Mouse (Mus musculus) midbrain, embryonic 11.5 days (tissue): Measurements from ENCODE around the gene Tom1l1. TPM values are rescaled to one million over a fixed set of nuclear protein-coding genes. Genes with fewer than 3 reads are reported as not detected.
A peak's percentile ranks its signal among the peaks of the same experiment; 100 is the strongest.

Experiments
- ATAC-seq: fragments of 200-750 bp; cut with Nextera tagmentation; 2 replicates; pipeline ENCODE4 v1.8.0; 2017; ENCODE audit warnings: moderate TSS enrichment, moderate library complexity; ENCODE audit not compliant: low FRiP score
- DNase-seq: peaks from one replicate; pipeline ENCODE4 v3.0.0; 2015; ENCODE audit warnings: low spot score; ENCODE audit errors: missing footprints
- H3K27ac ChIP-seq: fragments of 300-500 bp; sonication (generic); 2 replicates; pipeline ENCODE4 v1.5.1; 2014; ENCODE audit warnings: low read depth, low read length
- H3K27me3 ChIP-seq: fragments of 300-500 bp; sonication (generic); 2 replicates; pipeline ENCODE4 v1.6.1; 2014; ENCODE audit warnings: mild to moderate bottlenecking, low read length, moderate library complexity, mixed read lengths; ENCODE audit not compliant: control insufficient read depth, insufficient read depth
- H3K36me3 ChIP-seq: fragments of 300-500 bp; sonication (generic); 2 replicates; pipeline ENCODE4 v1.6.1; 2014; ENCODE audit warnings: mild to moderate bottlenecking, low read length, moderate library complexity, mixed read lengths; ENCODE audit not compliant: control insufficient read depth, insufficient read depth
- H3K4me1 ChIP-seq: fragments of 300-500 bp; sonication (generic); 2 replicates; pipeline ENCODE4 v1.6.1; 2014; ENCODE audit warnings: low read length; ENCODE audit not compliant: control insufficient read depth, insufficient read depth
- H3K4me2 ChIP-seq: fragments of 300-500 bp; sonication (generic); 2 replicates; pipeline ENCODE4 v1.6.1; 2014; ENCODE audit warnings: mild to moderate bottlenecking, moderate library complexity
- H3K4me3 ChIP-seq: fragments of 300-500 bp; sonication (generic); 2 replicates; pipeline ENCODE4 v1.5.1; 2014; ENCODE audit warnings: low read depth, low read length
- H3K9ac ChIP-seq: fragments of 300-500 bp; sonication (generic); 2 replicates; pipeline ENCODE4 v1.6.1; 2014; ENCODE audit warnings: low read length
- H3K9me3 ChIP-seq: fragments of 300-500 bp; sonication (generic); 2 replicates; pipeline ENCODE4 v1.6.1; 2016; ENCODE audit warnings: low read length; ENCODE audit not compliant: control insufficient read depth
- WGBS: fragments of 180-500 bp; shearing (Covaris S2); extraction: QIAGEN DNeasy Blood & Tissue Kit; methylation state at CpG from one replicate; pipeline ENCODE4 v1.1.7; 2014; 5-methylcytosine and 5-hydroxymethylcytosine counted together
- polyA plus RNA-seq: library from polyadenylated mRNA; unstranded; fragments of >200 nt; fragmentation: Nextera tagmentation; extraction: Ambion mirVana; gene quantifications from 2 replicates; pipeline ENCODE4 v1.2.1, GENCODE M21; 2014

The Tom1l1 gene
- polyA plus RNA-seq, 1 experiment from 2014 or later, result 18.7 TPM

- DNase-seq (peak; percentile 99), ATAC-seq (peak; percentile 96)
- Histone ChIP-seq H3K4me3 (peak within 1 kb of the TSS; percentile 92), H3K9me3 (no peaks in the 10 kb centered on the region), H3K27me3 (no peaks in the 10 kb centered on the region), H3K4me2 (peak within 1 kb of the TSS; percentile 64), H3K27ac (peak within 1 kb of the TSS; percentile 89), H3K4me1 (peaks cover 8% of the 10 kb centered on the region), H3K36me3 (no peaks in the 10 kb centered on the region; the same call in 1 of the 2 replicates), H3K9ac (peak within 1 kb of the TSS; percentile 98)
- WGBS, result under 1% methylated on average over 48 of the region's 48 CpGs
Measured at GRCm38 (mm10) chr11:90637440-90638311, 50.5 kb downstream of the Tom1l1 start, which contains the start of the genes Stxbp4 and Cox11. TSS of gene Stxbp4 (minus strand) at chr11:90638084. TSS of gene Cox11 (plus strand) at chr11:90638173.

DNA sequence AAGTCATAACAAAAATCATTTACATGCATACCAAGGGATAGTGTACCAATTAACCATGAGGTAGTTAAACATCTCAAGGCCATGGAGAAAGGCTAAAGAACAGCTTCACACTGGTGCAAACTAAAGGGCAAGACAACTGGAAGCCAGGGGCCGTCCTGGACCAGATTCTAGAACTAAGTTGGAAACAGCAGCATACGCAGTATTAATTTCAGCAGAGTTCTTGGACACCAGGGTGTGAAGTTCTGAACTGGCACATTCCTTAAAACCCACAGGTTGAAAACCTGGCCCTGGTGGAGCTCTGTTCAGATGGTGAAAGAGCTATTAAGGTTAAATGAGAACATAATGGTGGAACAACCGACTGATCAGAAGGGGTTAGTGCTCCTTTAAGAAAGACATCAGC, 53.5 kb downstream of the Tom1l1 start:
- ATAC-seq (no peak), DNase-seq (no peak)
- Histone ChIP-seq H3K9me3 (no peaks in the 10 kb centered on the region), H3K27ac (no peak overlapping the region), H3K27me3 (no peaks in the 10 kb centered on the region), H3K9ac (no peak overlapping the region), H3K4me2 (no peak overlapping the region), H3K4me1 (peaks cover 7% of the 10 kb centered on the region), H3K4me3 (no peak overlapping the region), H3K36me3 (no peaks in the 10 kb centered on the region)
- 88% methylated on average over 3 of the region's 3 CpGs for WGBS

DNA sequence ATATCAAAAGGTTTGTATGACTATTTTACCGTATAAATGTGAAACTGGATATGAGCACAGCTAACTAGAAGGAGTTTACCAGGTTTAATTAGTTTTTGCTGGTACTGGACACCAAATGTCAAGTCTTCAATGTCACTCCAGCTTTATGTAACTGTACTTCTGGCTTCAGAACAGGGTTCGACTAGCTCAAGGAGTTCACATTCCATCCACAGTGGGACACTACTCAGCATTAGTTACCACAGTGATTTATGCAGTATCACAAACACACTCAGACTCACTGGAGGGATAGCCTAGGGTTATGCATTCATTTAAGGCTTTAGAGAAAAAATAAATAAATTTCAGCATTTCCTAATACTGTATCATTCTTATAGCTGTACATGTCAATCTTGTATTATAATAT, 55.7 kb downstream of the Tom1l1 start:
- ATAC-seq, result no peak
- no peak for DNase-seq

GRCm38 (mm10) chr11:90627751-90628150, 60.4 kb downstream of the Tom1l1 start:
- 89% methylated on average over 1 of the region's 1 CpGs for WGBS
- Histone ChIP-seq H3K9ac (no peak overlapping the region), H3K9me3 (no peaks in the 10 kb centered on the region), H3K27ac (no peak overlapping the region), H3K27me3 (no peaks in the 10 kb centered on the region), H3K4me1 (no peaks in the 10 kb centered on the region), H3K4me2 (no peak overlapping the region), H3K4me3 (no peak overlapping the region), H3K36me3 (no peaks in the 10 kb centered on the region)
- DNase-seq (peak; percentile 8), ATAC-seq (no peak)

More for the DNA sequence above, 55.7 kb downstream of the Tom1l1 start:
- peaks cover 5% of the 10 kb centered on the region for H3K4me1 ChIP-seq
- H3K27me3 ChIP-seq, result no peaks in the 10 kb centered on the region
- H3K4me3 ChIP-seq, result no peak overlapping the region
- no peaks in the 10 kb centered on the region for H3K9me3 ChIP-seq
- H3K36me3 ChIP-seq, result no peaks in the 10 kb centered on the region
- no peak overlapping the region for H3K4me2 ChIP-seq
- 88% methylated on average over 2 of the region's 2 CpGs for WGBS
- H3K9ac ChIP-seq, result no peak overlapping the region
- no peak overlapping the region for H3K27ac ChIP-seq

GRCm38 (mm10) chr11:90625174-90625573, 63.0 kb downstream of the Tom1l1 start:
- Histone ChIP-seq H3K4me1 (no peaks in the 10 kb centered on the region), H3K27me3 (no peaks in the 10 kb centered on the region), H3K4me2 (no peak overlapping the region), H3K9ac (no peak overlapping the region), H3K9me3 (no peaks in the 10 kb centered on the region), H3K27ac (no peak overlapping the region), H3K4me3 (no peak overlapping the region), H3K36me3 (no peaks in the 10 kb centered on the region)
- WGBS, result 88% methylated on average over 1 of the region's 1 CpGs
- ATAC-seq, result no peak
- no peak for DNase-seq

DNA sequence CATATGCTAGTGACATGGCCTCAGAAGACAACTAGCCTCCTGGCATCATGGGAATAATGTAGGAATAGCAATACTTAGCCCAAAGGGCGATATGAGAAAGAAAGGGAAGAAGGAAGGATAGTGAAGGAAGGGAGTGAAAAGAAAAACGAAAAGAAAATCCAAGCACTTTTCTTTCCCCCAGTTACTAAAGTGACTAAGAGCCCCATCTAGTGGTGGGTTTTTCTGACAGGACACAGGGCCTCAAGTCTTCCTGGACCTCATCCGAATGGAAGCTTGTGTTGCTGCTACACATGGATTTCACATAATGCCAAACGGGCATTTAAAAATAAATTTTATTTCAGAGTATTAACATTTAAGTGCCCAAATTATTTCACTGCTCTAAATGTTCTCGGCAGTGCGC, 64.7 kb downstream of the Tom1l1 start:
- no peak overlapping the region for H3K4me3 ChIP-seq
- no peaks in the 10 kb centered on the region for H3K4me1 ChIP-seq
- 54% methylated on average over 6 of the region's 6 CpGs for WGBS
- no peak overlapping the region for H3K9ac ChIP-seq
- DNase-seq (peak; percentile 78), ATAC-seq (no peak)
- H3K27ac ChIP-seq, result no peak overlapping the region
- no peaks in the 10 kb centered on the region for H3K9me3 ChIP-seq
- no peaks in the 10 kb centered on the region for H3K36me3 ChIP-seq
- no peaks in the 10 kb centered on the region for H3K27me3 ChIP-seq
- no peak overlapping the region for H3K4me2 ChIP-seq

- no peak overlapping the region for H3K9ac ChIP-seq
- no peak overlapping the region for H3K4me2 ChIP-seq
- no peaks in the 10 kb centered on the region for H3K36me3 ChIP-seq
- H3K4me3 ChIP-seq, result no peak overlapping the region
- WGBS, result 90% methylated on average over 7 of the region's 7 CpGs
- no peak overlapping the region for H3K27ac ChIP-seq
- H3K4me1 ChIP-seq, result no peaks in the 10 kb centered on the region
- ATAC-seq (no peak), DNase-seq (no peak)
- no peaks in the 10 kb centered on the region for H3K27me3 ChIP-seq
- no peaks in the 10 kb centered on the region for H3K9me3 ChIP-seq
Measured at GRCm38 (mm10) chr11:90622500-90622899, 65.7 kb downstream of the Tom1l1 start.

- Histone ChIP-seq H3K27me3 (no peaks in the 10 kb centered on the region), H3K9me3 (no peaks in the 10 kb centered on the region), H3K4me3 (no peak overlapping the region), H3K36me3 (no peaks in the 10 kb centered on the region), H3K9ac (no peak overlapping the region), H3K4me2 (no peak overlapping the region), H3K27ac (no peak overlapping the region), H3K4me1 (no peaks in the 10 kb centered on the region)
- DNase-seq (no peak), ATAC-seq (no peak)
- WGBS, result 90% methylated on average over 12 of the region's 12 CpGs
Measured at GRCm38 (mm10) chr11:90622044-90622443, 66.1 kb downstream of the Tom1l1 start.

DNA sequence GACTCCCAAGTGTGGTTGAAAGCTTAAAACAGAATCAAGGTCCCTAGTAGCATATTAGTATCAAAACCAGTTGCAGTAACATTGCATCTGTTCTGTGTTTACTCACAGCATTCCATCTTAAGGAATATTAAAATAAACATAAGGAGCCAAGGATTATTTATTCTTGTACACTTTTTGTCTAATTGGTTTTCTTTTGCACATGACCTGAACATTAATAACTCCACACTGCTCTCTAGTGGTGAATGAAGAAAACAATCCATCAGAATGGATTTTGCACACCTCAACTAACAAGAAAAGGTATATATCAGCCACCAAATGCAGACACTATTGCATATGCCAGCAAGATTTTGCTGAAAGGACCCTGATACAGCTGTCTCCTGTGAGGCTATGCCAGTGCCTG, 71.7 kb downstream of the Tom1l1 start:
- no peaks in the 10 kb centered on the region for H3K36me3 ChIP-seq
- no peak overlapping the region for H3K4me2 ChIP-seq

More for the DNA sequence above, 71.7 kb downstream of the Tom1l1 start:
- H3K4me3 ChIP-seq, result no peak overlapping the region
- H3K27ac ChIP-seq, result no peak overlapping the region
- H3K4me1 ChIP-seq, result no peaks in the 10 kb centered on the region
- H3K9ac ChIP-seq, result no peak overlapping the region
- no peaks in the 10 kb centered on the region for H3K9me3 ChIP-seq
- no peaks in the 10 kb centered on the region for H3K27me3 ChIP-seq
- ATAC-seq (no peak), DNase-seq (peak; percentile 84)
